Mouse (Mus musculus) left cerebral cortex, adult 2 months (tissue): ENCODE data around the gene Slc2a8. TPM values are rescaled to one million over a fixed set of nuclear protein-coding genes. Genes with fewer than 3 reads are reported as not detected.
"Not testable (repeated sequence)": the region's sequence is repeated elsewhere in the genome, so short reads cannot be mapped to it uniquely, and the experiment has no call there.

Source experiments
- DNase-seq, 2 experiments: peaks; one replicate each; pipeline ENCODE4 v3.0.0; 2021 to 2022; ENCODE audit warnings: low spot score in 2 of 2, mixed read lengths in 1 of 2; ENCODE audit errors: extremely low spot score in 1 of 2
- H3K27ac ChIP-seq: fragments of 200-600 bp; 2 replicates; pipeline ENCODE4 v1.8.1; 2022
- H3K4me3 ChIP-seq: fragments of 200-600 bp; 2 replicates; pipeline ENCODE4 v1.8.1; 2022
- CTCF ChIP-seq: fragments of 200-600 bp; IDR thresholded peaks from 2 replicates; pipeline ENCODE4 v1.8.1; 2022; ENCODE audit warnings: antibody characterized with exemption, mild to moderate bottlenecking, moderate library complexity
- intact Hi-C: fragments of 180-260 bp; cut with DNase I; formaldehyde crosslinking; loops from one replicate; pipeline ENCODE4 v1.15.1; 2025
- long read RNA-seq, 2 experiments: library from polyadenylated mRNA; stranded (forward); transcript quantifications; one replicate each; pipeline ENCODE4 v2.0.0; 2021; ENCODE audit warnings: borderline mapping rate in 2 of 2
- total RNA-seq, 2 experiments: library from RNA; stranded (reverse); gene quantifications; 2 replicates each; pipeline ENCODE4 v1.2.3; 2021

The Slc2a8 gene
- total RNA-seq = 10 to 100 TPM; 23.9 to 26.7 TPM
- long read RNA-seq, experiment 1, transcript Slc2a8-201 (10 exons, 2,108 nt) = major isoform, 28 of 60 reads
- long read RNA-seq, experiment 1, partial matches to known transcripts = 2 of 60 reads
- long read RNA-seq, experiment 1, other reads (novel, unspliced or antisense) = 30 of 60 reads
- long read RNA-seq, experiment 2, transcript Slc2a8-201 (10 exons, 2,108 nt) = major isoform, 15 of 47 reads
- long read RNA-seq, experiment 2, partial matches to known transcripts = 2 of 47 reads
- long read RNA-seq, experiment 2, other reads (novel, unspliced or antisense) = 28 of 47 reads

DNA sequence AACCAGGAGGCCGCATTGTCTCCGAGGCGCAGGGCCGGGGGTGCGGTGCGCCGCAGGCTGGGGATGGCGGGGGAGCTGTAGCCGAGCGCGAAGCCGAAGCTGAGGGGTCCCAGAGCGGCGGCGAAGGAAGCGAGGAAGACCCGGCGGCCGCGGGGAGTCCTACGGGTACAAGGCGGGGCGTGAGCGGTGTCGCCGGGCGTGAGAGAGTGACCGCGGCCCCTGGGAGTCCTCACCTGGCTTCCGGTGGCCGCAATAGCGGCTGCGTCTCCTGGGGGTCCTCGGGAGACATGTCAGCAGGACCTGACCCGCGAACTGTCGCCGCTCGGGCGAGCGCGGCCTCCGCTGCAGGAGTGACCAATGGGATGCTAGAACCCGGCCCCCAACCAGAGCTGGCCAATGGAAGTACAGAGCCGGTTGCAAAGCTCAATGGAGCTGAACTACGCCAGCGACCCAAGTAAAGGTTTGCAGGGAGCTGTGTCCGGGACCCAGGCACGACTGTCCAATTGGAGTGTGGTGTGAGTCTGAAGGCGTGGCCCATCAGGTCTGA is at the start of gene Slc2a8:
Gene Slc2a8 (minus strand): TSS at position 359 of the 547 bp plus-strand sequence.
- intact Hi-C loops = no loop called here
- Histone ChIP-seq H3K27ac (peak within 1 kb of the TSS; percentile 87), H3K4me3 (peak within 1 kb of the TSS; percentile 99)
- TF ChIP-seq CTCF = no peak
- DNase-seq = peak; percentile 86 to 89

GRCm38 (mm10) chr2:33025040-33025439 is 43.2 kb upstream of the Slc2a8 start:
- TF ChIP-seq CTCF = no peak
- DNase-seq = no peak
- Histone ChIP-seq H3K27ac (no peak overlapping the region), H3K4me3 (no peak overlapping the region)
- intact Hi-C loops = loop anchor here (2.0 kb wide), 1 partner anchor 106 kb away; the partner anchor contains the start of gene Garnl3

DNA sequence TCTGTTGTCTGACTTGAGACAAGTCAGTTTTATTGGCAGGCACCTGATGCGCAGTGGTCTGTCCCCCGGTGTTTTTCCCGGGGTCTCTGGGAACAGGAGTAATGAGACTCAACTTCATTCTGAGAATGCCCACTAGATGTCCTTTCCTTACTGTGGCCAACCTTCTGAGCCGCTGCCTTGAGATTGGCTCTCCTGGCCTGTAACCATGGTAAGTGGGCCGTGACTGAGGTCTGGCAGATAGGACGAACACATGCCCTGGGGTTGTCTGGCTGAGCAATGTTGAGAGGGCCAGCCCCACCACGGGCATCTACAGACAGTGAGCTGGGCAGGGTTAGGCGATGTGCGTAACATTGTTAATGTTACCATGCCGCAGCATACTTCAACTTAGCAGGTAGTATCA is 42.7 kb upstream of the Slc2a8 start:
- Histone ChIP-seq H3K4me3 (no peak overlapping the region), H3K27ac (no peak overlapping the region)
- no peak for DNase-seq
- TF ChIP-seq CTCF = peak; percentile 35
- intact Hi-C loops = loop anchor here (2.0 kb wide), 1 partner anchor 106 kb away; the partner anchor contains the start of gene Garnl3

- no peak for TF ChIP-seq CTCF
- Histone ChIP-seq H3K4me3 (no peak overlapping the region), H3K27ac (no peak overlapping the region)
- intact Hi-C loops = no loop called here
- no peak for DNase-seq
These were observed 41.0 kb upstream of the Slc2a8 start for GRCm38 (mm10) chr2:33022846-33023245.

DNA sequence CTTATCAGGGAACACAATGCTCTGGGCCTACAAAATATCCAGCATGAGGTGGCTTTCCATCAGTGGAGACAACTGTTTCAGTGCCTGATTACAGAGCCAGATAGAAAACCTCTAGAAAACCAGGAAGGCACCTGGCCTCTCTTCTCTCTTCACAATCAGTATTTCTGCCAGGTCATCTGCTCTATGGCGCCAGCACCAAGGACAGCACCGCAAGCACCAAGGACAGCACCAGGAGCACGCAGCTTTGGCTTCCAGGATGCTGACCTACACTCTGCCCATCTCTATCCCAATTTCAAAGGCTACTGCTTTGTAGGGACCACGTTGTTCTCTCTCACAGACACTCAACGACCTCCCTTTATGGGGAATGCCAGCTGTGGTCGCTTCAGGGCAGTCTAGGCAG is 36.1 kb upstream of the Slc2a8 start:
- intact Hi-C loops = no loop called here
- Histone ChIP-seq H3K27ac (no peak overlapping the region), H3K4me3 (no peak overlapping the region)
- TF ChIP-seq CTCF = no peak
- DNase-seq = no peak

DNA sequence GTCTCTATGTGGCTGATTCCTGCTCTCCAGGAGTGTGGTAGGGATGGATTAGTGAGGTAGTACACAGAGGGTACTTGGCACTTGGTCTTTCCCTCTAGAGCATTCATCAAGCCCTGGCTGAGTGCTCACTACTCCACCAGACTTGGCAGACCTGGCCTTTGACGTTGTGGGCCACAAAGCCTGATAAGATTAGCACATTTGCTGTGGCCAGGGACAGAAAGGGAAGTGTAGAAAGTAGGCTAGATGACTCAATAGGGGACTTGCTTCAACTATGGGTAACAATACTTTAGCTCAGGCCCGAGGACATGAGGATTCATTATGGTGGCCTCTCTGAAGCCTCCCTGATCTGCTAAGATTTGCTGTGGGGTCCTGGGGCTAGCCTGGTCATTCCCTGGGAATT is 35.3 kb upstream of the Slc2a8 start:
- TF ChIP-seq CTCF = no peak
- H3K4me3 ChIP-seq = no peak overlapping the region
- H3K27ac ChIP-seq = no peak overlapping the region
- no peak for DNase-seq
- intact Hi-C loops = no loop called here

DNA sequence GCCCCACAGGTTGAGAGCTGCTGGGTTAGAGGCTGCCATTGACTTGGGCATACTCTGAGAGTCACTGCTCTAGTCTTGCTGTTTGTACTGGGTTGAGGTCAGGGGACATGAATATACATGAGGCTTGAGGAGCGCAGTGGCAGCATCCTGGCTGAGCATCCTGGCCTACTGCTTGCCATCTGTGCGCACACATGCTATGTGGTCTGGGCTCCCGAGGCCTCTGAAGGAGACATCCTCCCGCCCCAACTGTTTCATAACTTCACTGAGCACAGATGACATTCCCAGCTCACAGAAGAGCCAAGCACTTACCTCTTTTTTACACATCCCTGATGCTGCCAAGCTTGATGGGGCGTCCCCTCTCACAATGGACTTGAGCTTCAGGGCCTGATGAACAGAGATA is 33.0 kb upstream of the Slc2a8 start:
- DNase-seq = no peak
- no peak for TF ChIP-seq CTCF
- Histone ChIP-seq H3K27ac (no peak overlapping the region), H3K4me3 (no peak overlapping the region)
- intact Hi-C loops = no loop called here

GRCm38 (mm10) chr2:33009055-33009454 is 27.2 kb upstream of the Slc2a8 start:
- DNase-seq, intact Hi-C loops, H3K27ac ChIP-seq, H3K4me3 ChIP-seq: not testable (repeated sequence)
- peak; percentile 54 for TF ChIP-seq CTCF

DNA sequence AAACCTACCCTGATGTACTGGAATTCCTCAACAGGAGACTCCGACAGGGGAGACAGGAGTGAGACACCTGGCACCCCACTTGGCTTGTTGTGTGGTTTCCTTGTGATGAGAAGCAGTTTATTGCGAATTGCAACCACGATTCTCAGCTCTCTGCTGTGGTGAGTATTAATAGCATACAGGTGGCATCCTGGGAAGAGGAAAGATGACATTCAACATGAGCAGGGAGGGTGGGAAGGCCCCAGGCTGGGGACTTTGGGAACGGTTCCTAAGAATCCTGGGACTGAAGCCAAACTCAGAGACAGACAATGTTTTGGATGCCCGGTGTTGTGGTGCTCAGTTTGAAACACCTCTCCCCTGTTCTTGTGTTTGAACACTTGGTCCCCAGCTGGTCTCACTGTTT is 23.2 kb upstream of the Slc2a8 start:
- no peak for DNase-seq
- intact Hi-C loops = no loop called here
- TF ChIP-seq CTCF = no peak
- Histone ChIP-seq H3K27ac (peak overlapping the region; percentile 24; the same call in 1 of the 2 replicates), H3K4me3 (no peak overlapping the region)

GRCm38 (mm10) chr2:33002144-33002543 is 20.3 kb upstream of the Slc2a8 start:
- no peak for DNase-seq
- peak overlapping the region; percentile 63 for H3K27ac ChIP-seq

GRCm38 (mm10) chr2:32999752-33000151 is 17.9 kb upstream of the Slc2a8 start:
- intact Hi-C loops = loop anchor here (10.0 kb wide), 1 partner anchor 405 kb away; no protein-coding TSS in a partner anchor
- Histone ChIP-seq H3K27ac (no peak overlapping the region), H3K4me3 (no peak overlapping the region)
- no peak for DNase-seq
- TF ChIP-seq CTCF = no peak

More at GRCm38 (mm10) chr2:33002144-33002543, 20.3 kb upstream of the Slc2a8 start:
- TF ChIP-seq CTCF = no peak
- no peak overlapping the region for H3K4me3 ChIP-seq
- intact Hi-C loops = no loop called here

DNA sequence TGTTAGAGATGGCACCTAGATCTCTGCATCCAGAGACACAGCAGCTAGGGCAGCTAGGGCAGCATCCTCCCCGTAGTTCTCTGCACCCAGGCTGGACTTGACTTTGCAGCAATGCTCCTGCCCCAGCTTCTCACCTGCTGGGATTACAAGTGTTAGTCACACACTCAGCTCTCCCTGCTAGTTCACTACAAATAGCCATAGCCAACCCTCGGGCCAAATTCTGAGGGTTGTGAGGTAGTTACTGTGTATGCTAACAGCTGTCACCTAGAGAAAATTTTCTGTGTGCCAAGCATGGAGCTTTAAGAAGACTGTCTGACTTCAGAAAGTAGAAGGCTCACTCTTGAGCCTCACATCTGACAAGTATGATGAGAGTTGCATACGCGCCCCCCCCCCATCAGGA is 15.9 kb upstream of the Slc2a8 start:
- DNase-seq = no peak
- no peak overlapping the region for H3K4me3 ChIP-seq
- H3K27ac ChIP-seq = no peak overlapping the region; the same call in 1 of the 2 replicates
- TF ChIP-seq CTCF = no peak
- intact Hi-C loops = loop anchor here (10.0 kb wide), 1 partner anchor 407 kb away; no protein-coding TSS in a partner anchor
